Mouse (Mus musculus) ES-E14 (cell line): ENCODE data around the gene 3110009E18Rik.

Experiments
- HCFC1 ChIP-seq: IDR thresholded peaks from 2 replicates; pipeline ENCODE4 v1.6.1; 2012; ENCODE audit warnings: low read length, inconsistent platforms, borderline replicate concordance; ENCODE audit not compliant: insufficient read depth
- ZNF384 ChIP-seq: IDR thresholded peaks from 2 replicates; pipeline ENCODE4 v1.6.1; 2012; ENCODE audit warnings: low read depth, low read length, inconsistent platforms

GRCm38 (mm10) chr1:120082957-120083585 lies 37.9 kb upstream of the 3110009E18Rik start:
- 0 out of 2 replicates have a peak, but pooled peaks have one; percentile 29 for TF ChIP-seq ZNF384
- TF ChIP-seq HCFC1: no peak
